Mouse (Mus musculus): ENCODE data around the gene Gtdc1.

Gtdc1 gene

GRCm38 (mm10) chr2:44571810-44572209, 355.6 kb downstream of the Gtdc1 start:
- DNase-seq: no peak

GRCm38 (mm10) chr2:44571156-44571555, 356.3 kb downstream of the Gtdc1 start:
- DNase-seq: no peak

DNA sequence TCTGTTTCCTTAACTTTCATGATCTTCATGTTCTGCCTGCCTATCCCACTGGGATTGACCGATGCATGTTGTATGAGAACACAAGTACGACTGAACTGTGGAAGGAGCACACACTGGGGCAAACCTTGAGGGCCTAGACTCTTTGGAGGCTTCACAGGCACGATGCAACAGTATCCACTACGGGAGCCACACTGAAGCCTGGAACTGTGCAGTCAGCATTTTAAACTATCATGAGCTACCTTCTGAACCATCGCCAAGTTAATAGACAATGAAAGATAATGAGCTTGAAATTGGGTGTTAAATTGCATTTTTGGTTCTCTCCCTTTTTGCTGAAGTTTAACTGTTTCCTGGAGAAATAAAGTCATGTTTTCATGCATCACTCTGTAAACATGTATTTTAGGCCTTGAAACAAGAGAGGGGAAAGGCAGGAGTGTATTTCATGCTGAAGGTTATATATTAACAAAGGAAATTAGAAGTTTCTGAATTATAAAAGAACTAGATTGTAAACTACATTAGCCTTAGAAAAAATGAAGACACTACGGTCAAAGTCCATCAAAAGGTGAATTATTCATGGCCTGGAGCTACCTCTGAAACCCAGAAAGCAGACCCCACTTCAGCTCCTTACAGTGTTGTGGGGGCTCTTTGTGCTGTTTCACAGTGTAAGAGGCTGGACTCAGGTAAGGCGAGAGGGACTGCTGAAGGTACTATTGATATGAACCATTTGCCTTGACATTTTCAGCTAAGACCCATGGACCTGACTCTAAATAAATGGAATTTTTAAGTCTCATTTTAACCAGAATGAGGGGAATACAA, 358.1 kb downstream of the Gtdc1 start:
- no peak for DNase-seq

DNA sequence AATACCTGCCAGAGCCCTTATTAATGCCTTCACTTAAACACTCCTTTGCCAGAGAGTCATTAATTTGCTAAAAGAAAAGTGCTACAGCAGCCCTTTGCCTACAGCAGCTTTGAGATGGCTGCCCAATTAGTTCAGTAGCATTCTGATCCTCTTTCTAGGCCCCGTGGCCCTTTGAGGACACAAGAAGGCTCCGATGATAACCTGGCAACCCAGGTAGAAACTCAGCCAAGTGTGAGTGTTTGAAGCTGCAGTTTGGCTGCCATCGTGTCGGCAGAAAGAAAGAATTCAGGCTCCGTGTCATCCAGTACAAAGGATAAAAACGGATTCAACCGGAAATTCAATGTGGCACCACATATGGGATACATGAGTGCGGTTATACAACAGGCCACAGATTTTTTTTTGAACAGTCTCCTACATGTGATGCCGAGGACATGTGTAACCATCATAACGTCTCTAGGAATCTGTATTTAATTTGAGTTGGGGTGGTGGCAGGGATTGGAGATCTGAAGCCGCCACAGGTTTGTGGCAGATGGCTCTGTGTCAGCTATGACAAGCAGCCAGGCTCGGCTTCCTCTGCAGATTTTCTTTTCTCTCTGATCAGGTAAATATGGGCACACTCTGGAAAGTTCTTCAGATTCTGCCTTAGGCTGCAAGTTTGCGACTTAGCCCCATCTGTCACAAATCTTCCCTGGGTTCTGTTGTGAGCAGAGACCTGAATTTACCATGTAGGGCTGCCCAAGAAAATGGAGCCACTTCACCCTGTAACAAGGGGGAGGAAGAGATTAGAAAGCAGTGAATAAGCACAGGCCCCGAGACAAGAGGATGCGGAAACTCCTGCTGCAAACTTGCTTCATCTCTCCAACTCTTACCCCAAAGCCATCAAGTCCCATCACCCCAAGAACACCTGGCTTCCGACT, 362.4 kb downstream of the Gtdc1 start:
- DNase-seq: peak; percentile 26 to 41

DNA sequence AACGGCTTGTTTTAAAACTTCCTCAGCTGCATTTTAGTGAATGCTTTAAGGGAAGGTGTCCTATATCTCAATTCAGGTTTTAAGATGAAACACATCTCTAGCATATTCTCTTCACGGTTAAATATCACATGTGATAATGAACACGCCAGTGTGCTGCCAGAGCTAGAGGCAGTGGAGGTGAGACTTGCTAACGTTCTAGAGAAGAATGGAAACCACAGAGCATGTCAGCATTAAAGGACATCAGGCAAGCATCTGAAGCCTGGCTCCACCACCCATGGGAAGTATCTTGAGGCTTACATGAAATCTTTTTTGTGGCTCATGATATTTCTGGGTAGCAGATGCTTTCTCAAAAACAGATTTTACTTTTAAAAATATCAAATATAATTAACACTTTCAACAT, 365.7 kb downstream of the Gtdc1 start:
- DNase-seq: no peak

DNA sequence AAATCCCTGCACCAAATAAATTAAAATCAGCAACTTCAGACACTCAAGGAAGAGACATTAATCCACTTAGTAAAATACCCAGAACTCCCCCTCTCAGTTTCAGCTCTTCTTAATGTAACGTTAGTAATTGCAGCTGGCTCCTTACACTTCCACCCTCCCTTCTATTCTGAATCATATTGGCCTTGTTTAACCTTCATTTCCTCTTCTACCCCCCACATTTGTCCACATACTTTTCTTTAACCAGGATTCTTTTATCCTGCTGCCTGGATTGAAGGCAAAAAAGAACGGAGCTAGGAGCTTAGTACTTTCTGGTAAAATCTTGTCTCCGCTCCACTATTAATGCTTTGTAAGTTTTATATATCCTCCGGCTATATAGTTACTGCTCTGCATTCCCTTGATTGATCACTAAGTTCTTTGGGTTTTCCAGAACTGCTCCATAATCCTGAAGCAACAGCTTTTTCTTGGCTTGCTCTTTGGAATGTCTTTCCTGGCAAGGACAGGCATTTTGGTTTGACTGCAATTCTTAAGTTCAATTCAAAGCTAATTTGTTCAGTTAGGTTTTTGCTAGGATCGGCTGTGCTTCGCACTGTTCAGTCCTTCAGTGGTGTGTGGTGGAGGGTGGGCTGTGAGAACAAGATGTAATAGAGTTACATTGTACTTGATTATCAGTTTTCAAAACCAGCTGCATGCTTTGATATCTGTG, 368.1 kb downstream of the Gtdc1 start:
- no peak for DNase-seq

GRCm38 (mm10) chr2:44557669-44558281, 369.7 kb downstream of the Gtdc1 start:
- DNase-seq: no peak

DNA sequence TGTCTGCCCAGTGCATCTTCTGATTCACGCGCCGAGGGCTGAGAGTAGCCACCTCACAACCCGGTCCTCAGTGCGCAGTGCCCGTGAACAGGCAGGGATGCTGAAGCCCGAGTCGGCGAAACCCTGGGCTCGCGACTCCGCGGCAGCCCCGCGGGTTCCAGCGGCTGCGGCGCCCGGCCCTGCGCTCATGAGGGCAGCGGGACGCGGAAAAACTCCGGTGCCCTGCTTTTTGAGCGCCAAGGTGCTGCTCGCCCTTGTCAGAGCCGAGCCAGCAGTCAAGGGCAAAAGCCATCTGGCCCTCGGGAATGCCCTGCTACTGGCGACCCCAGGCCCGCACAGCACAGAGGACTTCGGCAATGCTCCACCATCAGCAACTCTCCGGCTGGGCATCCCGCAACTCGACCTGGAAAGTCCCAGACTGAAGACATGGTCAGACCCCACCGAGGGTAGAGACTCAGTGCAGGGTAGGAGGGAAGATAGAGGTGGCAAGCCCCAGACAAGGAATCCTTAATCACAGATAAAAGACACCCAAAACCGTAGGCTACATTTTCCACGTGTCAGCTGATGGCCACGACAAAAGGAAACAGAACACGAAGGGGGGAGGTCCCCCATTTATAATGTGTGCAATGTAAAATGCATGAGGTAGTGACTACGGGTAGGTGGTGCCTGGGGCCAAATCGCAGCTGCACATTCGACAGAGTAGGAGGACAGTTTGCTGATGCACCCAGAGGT, 370.4 kb downstream of the Gtdc1 start:
- DNase-seq: peak; percentile 2 to 17

DNA sequence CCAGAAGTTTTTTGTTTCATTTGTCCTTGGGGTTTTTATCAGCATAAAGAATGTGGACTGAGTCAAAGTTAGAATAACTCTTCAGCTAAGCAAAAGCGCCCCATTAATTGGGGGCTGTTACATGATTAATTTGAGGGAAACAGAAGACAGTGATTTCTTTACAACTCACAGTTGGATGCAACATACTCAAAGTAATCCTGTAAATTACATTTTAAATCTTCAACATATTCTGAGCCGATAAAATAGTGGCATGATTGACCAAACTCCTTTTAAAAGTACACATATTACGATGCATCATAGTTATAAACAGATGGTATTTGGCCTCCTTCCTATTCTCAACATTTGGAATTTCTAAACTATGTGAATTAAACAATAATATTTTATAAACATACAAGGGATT, 372.7 kb downstream of the Gtdc1 start:
- no peak for DNase-seq

- DNase-seq: no peak
Observed at GRCm38 (mm10) chr2:44549311-44549710, 378.1 kb downstream of the Gtdc1 start.

GRCm38 (mm10) chr2:44542775-44543174, 384.7 kb downstream of the Gtdc1 start:
- no peak for DNase-seq

DNA sequence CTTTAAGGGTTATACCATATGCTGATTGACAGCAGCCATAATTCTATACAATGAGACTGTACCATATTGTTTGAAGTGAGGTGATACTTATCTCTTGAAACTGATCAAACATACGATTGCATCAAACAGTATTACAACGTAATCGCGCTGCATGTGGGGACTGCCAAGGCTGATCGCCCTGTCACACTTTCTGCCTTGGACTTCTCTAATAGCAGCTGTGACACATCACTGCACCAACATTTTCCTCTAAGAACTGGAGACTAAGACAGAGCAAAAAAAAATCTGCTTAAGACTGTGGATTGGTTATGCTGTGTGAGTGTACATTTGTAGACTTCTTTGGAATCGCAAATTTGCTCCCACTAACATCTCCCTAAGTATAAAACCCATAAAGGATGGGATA, 385.7 kb downstream of the Gtdc1 start:
- no peak for DNase-seq

DNA sequence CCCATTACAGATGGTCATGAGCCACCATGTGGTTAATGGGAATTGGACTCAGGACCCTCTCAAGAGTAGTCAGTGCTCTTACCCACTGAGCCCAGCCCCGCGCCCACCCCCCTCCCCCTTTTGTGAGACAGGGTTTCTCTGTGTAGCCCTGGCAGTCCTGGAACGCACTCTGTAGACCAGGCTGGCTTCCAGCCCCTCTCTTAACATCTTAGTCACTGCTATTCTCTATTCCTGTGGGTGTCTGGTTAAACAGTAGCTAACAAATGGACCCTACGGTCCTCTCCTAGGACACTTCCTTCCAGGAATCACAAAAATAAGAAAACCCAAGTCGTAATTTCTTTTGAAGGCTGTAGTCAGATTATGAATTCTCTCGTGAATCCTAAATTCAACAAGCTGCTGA, 386.6 kb downstream of the Gtdc1 start:
- no peak for DNase-seq

DNA sequence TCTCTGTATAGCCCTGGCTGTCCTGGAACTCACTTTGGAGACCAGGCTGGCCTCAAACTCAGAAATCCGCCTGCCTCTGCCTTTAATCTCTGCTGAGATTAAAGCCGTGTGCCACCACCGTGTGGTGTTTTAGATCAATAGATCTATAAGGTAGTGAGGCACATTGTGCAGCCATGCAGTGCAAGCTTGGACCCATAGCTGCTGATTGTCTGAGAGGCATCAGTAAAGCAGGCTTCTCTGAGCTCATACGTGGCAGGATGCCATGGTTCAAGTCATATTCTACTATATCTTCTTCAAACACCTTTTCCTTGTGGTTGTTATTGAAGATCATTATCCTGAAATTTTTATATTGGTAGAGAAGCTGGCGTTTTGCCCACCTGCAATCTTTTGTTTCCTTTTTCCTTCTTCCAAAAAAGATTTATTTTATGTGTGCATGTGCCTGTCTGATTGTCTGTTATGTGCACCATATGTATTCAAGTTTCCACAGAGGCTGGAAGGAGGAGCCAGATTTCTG, 388.3 kb downstream of the Gtdc1 start:
- no peak for DNase-seq

GRCm38 (mm10) chr2:44538135-44538534, 389.3 kb downstream of the Gtdc1 start:
- DNase-seq: no peak

GRCm38 (mm10) chr2:44535760-44536159, 391.7 kb downstream of the Gtdc1 start:
- DNase-seq: no peak

- DNase-seq: no peak
Observed at GRCm38 (mm10) chr2:44535136-44535675, 392.3 kb downstream of the Gtdc1 start.

- peak in 1 of 2 experiments; percentile 3 for DNase-seq
Observed at GRCm38 (mm10) chr2:44526110-44527032, 401.1 kb downstream of the Gtdc1 start.

DNA sequence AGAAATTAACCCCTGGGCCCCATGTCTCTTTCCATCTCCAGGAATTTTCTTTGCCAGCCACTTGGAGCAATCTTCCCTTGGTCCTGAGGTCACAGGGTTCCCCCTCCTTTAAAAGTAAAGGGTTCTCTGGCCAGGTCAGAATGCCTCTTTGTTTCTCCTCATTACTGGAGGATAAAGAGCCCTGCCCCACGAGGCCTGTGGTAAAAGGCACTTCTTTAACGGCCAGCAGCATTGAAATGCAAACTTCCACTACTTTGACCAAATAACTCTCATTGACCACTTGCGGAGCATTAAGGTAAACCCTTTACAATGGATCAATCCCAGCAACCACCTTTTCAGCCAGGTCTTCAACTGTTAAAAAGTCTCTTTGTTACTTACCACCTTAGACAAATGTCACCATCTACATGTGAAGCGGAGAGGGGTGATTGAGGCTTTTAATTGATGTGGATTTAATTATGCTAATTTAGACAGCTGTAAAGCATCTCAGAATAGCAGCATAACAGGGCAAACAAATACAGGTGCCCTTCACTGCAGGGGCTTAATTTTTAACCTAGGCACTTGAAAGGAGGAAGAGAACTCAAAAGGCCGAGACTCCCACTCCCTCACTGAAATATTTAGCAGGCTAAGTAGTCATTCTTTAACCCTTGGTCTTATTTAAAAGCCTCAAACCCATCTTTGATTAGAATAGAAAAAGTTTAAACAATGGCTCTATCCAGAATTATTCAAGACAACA, 402.1 kb downstream of the Gtdc1 start:
- no peak for DNase-seq

DNA sequence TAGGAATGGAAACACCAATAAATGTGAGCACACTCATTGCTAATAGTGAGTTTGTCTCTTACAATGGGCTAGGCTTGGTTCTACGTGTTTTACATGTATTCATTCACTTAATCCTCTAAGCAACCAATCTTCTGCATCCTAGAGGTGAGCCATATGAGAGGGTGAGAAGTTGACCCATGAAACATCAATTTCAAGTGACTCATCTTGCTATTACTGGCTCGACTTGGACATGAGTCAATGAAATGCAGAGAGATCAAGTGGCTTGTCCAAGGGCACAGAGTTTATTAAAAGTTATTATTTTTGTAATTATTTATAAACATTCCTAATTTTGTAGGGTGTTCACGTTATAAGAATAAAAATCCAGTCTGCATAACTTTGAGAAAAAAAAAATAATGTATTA, 408.2 kb downstream of the Gtdc1 start:
- no peak for DNase-seq
